Mouse (Mus musculus) testis, adult 2 months (tissue): ENCODE results near the gene Pde8a.

Experiments used
- CTCF ChIP-seq: fragments of 200-500 bp; IDR thresholded peaks from 2 replicates; pipeline ENCODE4 v1.5.1; 2012; ENCODE audit warnings: low read depth, mild to moderate bottlenecking, inconsistent platforms, low read length, moderate library complexity; ENCODE audit not compliant: control insufficient read depth, insufficient read depth, insufficient replicate concordance
- POLR2A ChIP-seq: fragments of 200-500 bp; IDR thresholded peaks from 2 replicates; pipeline ENCODE4 v1.6.1; 2012; ENCODE audit warnings: low read depth, mild to moderate bottlenecking, inconsistent platforms, low read length, moderate library complexity; ENCODE audit not compliant: control insufficient read depth

- TF ChIP-seq CTCF, result no peak
- no peak for TF ChIP-seq POLR2A
Measured at GRCm38 (mm10) chr7:81331851-81332250, 118.5 kb downstream of the Pde8a start.
